Mouse (Mus musculus) liver, postnatal 0 days (tissue): ENCODE data around the gene Ptprg. TPM values are rescaled to one million over a fixed set of nuclear protein-coding genes. Genes with fewer than 3 reads are reported as not detected.

Source experiments
- ATAC-seq: fragments of 200-750 bp; cut with Nextera tagmentation; 2 replicates; pipeline ENCODE4 v1.8.0; 2017; ENCODE audit warnings: mild to moderate bottlenecking, moderate library complexity
- DNase-seq: peaks from one replicate; pipeline ENCODE4 v3.0.0-alpha.2; 2016
- H3K27ac ChIP-seq: fragments of 300-500 bp; sonication (generic); 2 replicates; pipeline ENCODE4 v1.5.1; 2014; ENCODE audit warnings: antibody characterized with exemption, moderate library complexity, mild to moderate bottlenecking, low read depth
- H3K27me3 ChIP-seq: fragments of 300-500 bp; sonication (generic); 2 replicates; pipeline ENCODE4 v1.6.1; 2014; ENCODE audit warnings: low read length, control low read depth, mixed read lengths; ENCODE audit not compliant: insufficient read depth
- H3K36me3 ChIP-seq: fragments of 300-500 bp; sonication (generic); replicated peaks from 2 replicates; pipeline ENCODE4 v1.6.1; 2014; ENCODE audit warnings: mild to moderate bottlenecking, control low read depth, low read length, moderate library complexity, mixed read lengths; ENCODE audit not compliant: insufficient read depth
- H3K4me1 ChIP-seq: fragments of 300-500 bp; sonication (generic); 2 replicates; pipeline ENCODE4 v1.6.1; 2014; ENCODE audit warnings: antibody characterized with exemption, mild to moderate bottlenecking, control low read depth; ENCODE audit not compliant: insufficient read depth
- H3K4me2 ChIP-seq: fragments of 300-500 bp; sonication (generic); 2 replicates; pipeline ENCODE4 v1.6.1; 2014; ENCODE audit warnings: low read depth, mild to moderate bottlenecking, low read length, moderate library complexity, mixed read lengths
- H3K4me3 ChIP-seq: fragments of 300-500 bp; sonication (generic); 2 replicates; pipeline ENCODE4 v1.5.1; 2014; ENCODE audit warnings: low read depth, low read length
- H3K9ac ChIP-seq: fragments of 300-500 bp; sonication (generic); replicated peaks from 2 replicates; pipeline ENCODE4 v1.6.1; 2014; ENCODE audit warnings: mild to moderate bottlenecking, moderate library complexity
- H3K9me3 ChIP-seq: fragments of 300-500 bp; sonication (generic); 2 replicates; pipeline ENCODE4 v1.6.1; 2016; ENCODE audit warnings: mild to moderate bottlenecking, control low read depth, low read length, mixed read lengths
- CTCF ChIP-seq: sonication (generic); IDR thresholded peaks from 2 replicates; pipeline ENCODE4 v1.5.1; 2016; ENCODE audit warnings: antibody characterized with exemption, low read depth
- EP300 ChIP-seq: IDR thresholded peaks from 2 replicates; pipeline ENCODE4 v1.6.1; 2016; ENCODE audit warnings: antibody characterized with exemption, low read depth, mild to moderate bottlenecking
- WGBS: fragments of 180-500 bp; shearing (Covaris S2); extraction: QIAGEN DNeasy Blood & Tissue Kit; methylation state at CpG from one replicate; pipeline ENCODE4 v1.1.7; 2014; ENCODE audit not compliant: insufficient replicate concordance; 5-methylcytosine and 5-hydroxymethylcytosine counted together
- polyA plus RNA-seq: library from polyadenylated mRNA; unstranded; fragments of >200 nt; fragmentation: Nextera tagmentation; extraction: Ambion mirVana; gene quantifications from 2 replicates; pipeline ENCODE4 v1.2.1, GENCODE M21; 2015

Ptprg gene
- polyA plus RNA-seq, 1 experiment from 2014 or later = 2.7 TPM

DNA sequence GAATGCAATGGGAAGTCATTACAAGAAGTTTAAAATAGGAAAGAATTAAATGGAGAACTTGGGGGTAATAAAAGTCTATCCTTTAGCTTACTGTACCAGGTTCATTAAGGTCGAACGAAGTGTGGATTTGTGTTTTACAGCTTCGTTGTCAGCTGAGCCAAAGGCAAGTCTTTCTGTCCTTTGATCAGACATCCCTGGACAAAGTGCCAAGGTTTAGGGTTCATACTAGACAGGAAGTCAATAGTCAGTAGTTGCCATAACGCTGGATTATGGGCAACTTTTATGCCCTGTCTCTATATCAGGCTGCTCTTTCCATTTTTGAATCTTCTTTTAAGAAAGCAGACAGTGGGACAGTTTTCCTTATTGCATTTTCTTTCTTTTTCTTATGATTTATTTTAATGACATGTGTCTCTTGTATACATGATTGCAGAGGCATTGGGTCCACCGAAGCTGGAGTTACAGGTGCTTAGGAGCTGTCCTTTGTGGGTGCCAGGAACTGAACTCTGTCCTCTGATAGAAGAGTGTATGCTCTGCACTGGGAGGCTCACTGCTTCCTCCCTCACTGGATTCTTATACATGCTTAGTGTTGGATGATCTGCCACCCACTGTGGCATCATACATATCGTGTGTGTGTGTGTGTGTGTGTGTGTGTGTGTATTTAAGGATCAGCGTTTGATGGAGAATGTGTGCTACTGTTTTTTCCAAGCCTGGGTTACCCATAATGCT is 56.7 kb downstream of the Ptprg start:
- H3K36me3 ChIP-seq = no peaks in the 10 kb centered on the region
- peaks cover 8% of the 10 kb centered on the region; the same call in 1 of the 2 replicates for H3K4me1 ChIP-seq
- H3K9me3 ChIP-seq = no peaks in the 10 kb centered on the region
- H3K27ac ChIP-seq = no peak overlapping the region
- H3K27me3 ChIP-seq = no peaks in the 10 kb centered on the region
- no peak for DNase-seq
- 68% methylated on average over 7 of the region's 7 CpGs for WGBS
- no peak overlapping the region for H3K4me2 ChIP-seq
- no peak for ATAC-seq
- H3K4me3 ChIP-seq = no peak overlapping the region
- no peak overlapping the region for H3K9ac ChIP-seq
- no peak for TF ChIP-seq CTCF
- no peak for TF ChIP-seq EP300

DNA sequence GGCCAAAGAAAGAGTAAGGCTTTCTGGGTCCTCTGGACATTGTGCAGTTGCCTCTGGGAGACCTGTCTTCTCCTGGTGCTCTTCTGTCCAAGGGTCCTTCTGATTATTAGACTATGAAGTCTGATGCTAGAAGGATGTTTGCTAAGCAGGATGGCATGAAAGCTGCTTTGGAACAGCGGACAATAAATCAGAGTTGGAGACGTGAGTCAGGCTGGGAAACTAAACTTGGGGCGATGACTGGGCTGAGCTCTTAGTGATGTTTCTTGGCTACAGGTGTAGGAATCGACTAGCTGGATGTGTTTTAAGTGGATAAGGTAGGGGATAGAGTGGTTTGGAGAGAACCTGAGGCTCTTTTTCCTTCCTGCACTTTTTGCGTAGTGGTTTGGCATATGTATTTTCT is 59.1 kb downstream of the Ptprg start:
- no peaks in the 10 kb centered on the region for H3K36me3 ChIP-seq
- H3K9ac ChIP-seq = no peak overlapping the region
- H3K4me1 ChIP-seq = peaks cover 11% of the 10 kb centered on the region; the same call in 1 of the 2 replicates
- ATAC-seq = no peak
- H3K9me3 ChIP-seq = no peaks in the 10 kb centered on the region
- no peak overlapping the region for H3K4me2 ChIP-seq
- no peak overlapping the region for H3K27ac ChIP-seq
- TF ChIP-seq EP300 = no peak
- no peak for TF ChIP-seq CTCF
- no peak for DNase-seq
- 78% methylated on average over 5 of the region's 5 CpGs for WGBS
- H3K4me3 ChIP-seq = no peak overlapping the region
- no peaks in the 10 kb centered on the region for H3K27me3 ChIP-seq

DNA sequence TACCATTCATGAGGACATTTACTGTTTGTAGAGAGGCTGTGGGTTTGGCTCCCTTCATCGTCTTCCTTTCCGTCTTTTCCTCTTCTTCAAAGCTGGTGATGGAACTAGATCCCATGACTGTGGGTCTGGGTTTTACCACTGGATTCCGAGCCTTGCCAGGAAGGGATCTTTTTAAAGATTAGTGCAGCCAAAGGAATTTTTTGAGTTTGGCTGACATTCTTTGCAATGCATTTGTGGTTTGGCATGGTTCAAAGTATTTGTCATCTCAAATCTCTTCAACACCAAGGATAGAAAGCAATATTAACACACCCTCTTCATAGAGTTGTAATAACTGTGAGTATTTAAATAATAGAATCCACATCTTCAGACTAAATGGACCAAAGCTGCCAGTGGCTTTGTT is 59.8 kb downstream of the Ptprg start:
- ATAC-seq (no peak), DNase-seq (no peak)
- peaks cover 11% of the 10 kb centered on the region; the same call in 1 of the 2 replicates for H3K4me1 ChIP-seq
- H3K27me3 ChIP-seq = no peaks in the 10 kb centered on the region
- no peaks in the 10 kb centered on the region for H3K36me3 ChIP-seq
- no peak overlapping the region for H3K27ac ChIP-seq
- H3K9me3 ChIP-seq = no peaks in the 10 kb centered on the region
- TF ChIP-seq EP300 (no peak), CTCF (no peak)
- 68% methylated on average over 3 of the region's 3 CpGs for WGBS
- no peak overlapping the region for H3K4me2 ChIP-seq
- H3K4me3 ChIP-seq = no peak overlapping the region
- H3K9ac ChIP-seq = no peak overlapping the region

DNA sequence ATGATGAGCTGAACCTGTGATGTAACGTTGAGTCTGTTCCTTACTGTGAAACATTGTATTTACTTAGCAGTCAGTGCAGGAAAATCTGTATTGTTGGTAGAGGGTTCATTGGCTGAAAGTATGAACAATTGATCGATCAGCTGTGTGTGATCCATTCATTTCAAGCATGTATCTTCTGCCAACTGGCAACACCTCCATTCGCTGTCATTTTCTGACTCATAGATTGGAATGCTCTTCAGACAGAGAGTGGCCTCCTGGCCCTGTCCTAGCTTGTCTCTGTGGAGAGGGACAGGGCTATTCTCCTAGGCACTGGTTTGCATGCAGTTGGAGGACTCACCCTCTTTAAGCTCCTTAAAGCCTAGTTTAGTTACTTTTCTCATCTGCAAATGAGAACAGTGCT is 62.4 kb downstream of the Ptprg start:
- no peak overlapping the region for H3K27ac ChIP-seq
- no peaks in the 10 kb centered on the region for H3K36me3 ChIP-seq
- DNase-seq = no peak
- no peak for ATAC-seq
- H3K4me1 ChIP-seq = peaks cover 8% of the 10 kb centered on the region
- no peak overlapping the region for H3K4me2 ChIP-seq
- no peaks in the 10 kb centered on the region for H3K27me3 ChIP-seq
- H3K4me3 ChIP-seq = no peak overlapping the region
- TF ChIP-seq EP300 = no peak
- TF ChIP-seq CTCF = no peak
- no peak overlapping the region for H3K9ac ChIP-seq
- no peaks in the 10 kb centered on the region for H3K9me3 ChIP-seq
- 54% methylated on average over 3 of the region's 3 CpGs for WGBS

GRCm38 (mm10) chr14:11617362-11617761 is 64.0 kb downstream of the Ptprg start:
- ATAC-seq = no peak
- peak; percentile 17 for DNase-seq
- Histone ChIP-seq H3K27me3 (no peaks in the 10 kb centered on the region), H3K4me2 (no peak overlapping the region), H3K4me3 (no peak overlapping the region), H3K4me1 (peaks cover 8% of the 10 kb centered on the region), H3K9ac (no peak overlapping the region), H3K36me3 (no peaks in the 10 kb centered on the region), H3K9me3 (no peaks in the 10 kb centered on the region), H3K27ac (no peak overlapping the region)
- TF ChIP-seq EP300 = no peak
- no peak for TF ChIP-seq CTCF
- 54% methylated on average over 6 of the region's 6 CpGs for WGBS

DNA sequence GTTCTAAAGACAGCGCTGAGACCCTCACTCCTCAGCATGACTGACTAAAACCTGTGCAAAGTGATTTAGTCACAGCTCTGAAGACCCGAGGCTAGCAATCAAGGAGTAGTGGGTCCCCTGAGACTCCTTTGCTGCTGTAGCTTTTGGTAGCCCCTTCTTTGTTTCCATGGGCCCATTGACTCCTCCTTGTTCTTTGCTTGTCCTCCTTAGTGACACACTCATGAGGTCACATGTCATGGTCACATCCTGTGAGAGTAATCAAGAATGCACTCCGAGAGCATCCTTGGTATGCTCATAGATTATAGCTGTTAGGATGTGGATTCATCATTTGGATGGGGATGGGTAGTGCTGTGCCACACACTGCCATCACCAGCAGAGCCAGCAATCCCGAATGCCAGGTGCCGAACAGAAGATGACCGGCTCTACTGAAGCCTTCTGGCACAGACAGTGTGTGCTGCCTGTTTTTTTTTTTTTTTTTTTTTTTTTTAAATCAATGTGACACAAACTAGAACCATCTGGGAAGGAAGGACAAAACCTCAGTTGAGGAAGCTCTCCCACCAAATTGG is 64.9 kb downstream of the Ptprg start:
- Histone ChIP-seq H3K4me3 (no peak overlapping the region), H3K9me3 (no peaks in the 10 kb centered on the region), H3K4me1 (peaks cover 8% of the 10 kb centered on the region), H3K9ac (no peak overlapping the region), H3K36me3 (no peaks in the 10 kb centered on the region), H3K27me3 (no peaks in the 10 kb centered on the region), H3K27ac (no peak overlapping the region), H3K4me2 (no peak overlapping the region)
- no peak for DNase-seq
- WGBS = 83% methylated on average over 6 of the region's 6 CpGs
- no peak for TF ChIP-seq EP300
- no peak for TF ChIP-seq CTCF
- ATAC-seq = no peak

- peak; percentile 88 for ATAC-seq
- DNase-seq = peak; percentile 40
- no peak overlapping the region for H3K4me2 ChIP-seq
- H3K9me3 ChIP-seq = no peaks in the 10 kb centered on the region
- TF ChIP-seq CTCF = no peak
- peak; percentile 35; the same call in 1 of the 2 replicates for TF ChIP-seq EP300
- no peaks in the 10 kb centered on the region for H3K36me3 ChIP-seq
- no peak overlapping the region for H3K4me3 ChIP-seq
- peaks cover 8% of the 10 kb centered on the region for H3K4me1 ChIP-seq
- peak overlapping the region; percentile 26; the same call in 1 of the 2 replicates for H3K27ac ChIP-seq
- H3K9ac ChIP-seq = no peak overlapping the region
- 69% methylated on average over 7 of the region's 7 CpGs for WGBS
- no peaks in the 10 kb centered on the region for H3K27me3 ChIP-seq
Observed at GRCm38 (mm10) chr14:11619606-11620005, 66.3 kb downstream of the Ptprg start.
